Mouse (Mus musculus): ENCODE data around the gene Atn1. TPM values are rescaled to one million over a fixed set of nuclear protein-coding genes. Genes with fewer than 3 reads are reported as not detected.

Gene Atn1
- polyA plus RNA-seq, 1 experiment from 2014 or later = 9.4 TPM

DNA sequence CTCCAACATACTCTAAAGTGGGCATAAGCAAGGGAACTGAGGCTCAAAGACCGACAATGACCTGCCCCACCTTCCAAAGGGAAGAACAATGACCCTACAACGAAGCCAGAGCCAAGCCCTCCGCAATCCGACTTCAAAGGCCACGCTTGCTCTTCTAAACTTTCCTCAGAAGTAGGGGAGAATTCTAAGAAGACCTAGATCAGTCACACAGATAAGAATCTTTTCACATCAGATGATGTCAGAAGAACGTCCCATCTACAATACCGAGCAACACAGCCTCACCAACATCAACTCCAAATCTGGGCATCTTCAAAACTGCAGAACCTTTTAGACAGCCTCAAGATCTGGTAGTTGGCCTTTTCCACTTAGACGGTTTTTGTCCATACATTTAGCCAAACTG is 5.9 kb downstream of the Atn1 start:
- 85% methylated on average over 8 of the region's 8 CpGs for WGBS
- ATAC-seq (ENCODE audit: extremely low read depth, insufficient number of reproducible peaks, low FRiP score, low TSS enrichment) = no peak

DNA sequence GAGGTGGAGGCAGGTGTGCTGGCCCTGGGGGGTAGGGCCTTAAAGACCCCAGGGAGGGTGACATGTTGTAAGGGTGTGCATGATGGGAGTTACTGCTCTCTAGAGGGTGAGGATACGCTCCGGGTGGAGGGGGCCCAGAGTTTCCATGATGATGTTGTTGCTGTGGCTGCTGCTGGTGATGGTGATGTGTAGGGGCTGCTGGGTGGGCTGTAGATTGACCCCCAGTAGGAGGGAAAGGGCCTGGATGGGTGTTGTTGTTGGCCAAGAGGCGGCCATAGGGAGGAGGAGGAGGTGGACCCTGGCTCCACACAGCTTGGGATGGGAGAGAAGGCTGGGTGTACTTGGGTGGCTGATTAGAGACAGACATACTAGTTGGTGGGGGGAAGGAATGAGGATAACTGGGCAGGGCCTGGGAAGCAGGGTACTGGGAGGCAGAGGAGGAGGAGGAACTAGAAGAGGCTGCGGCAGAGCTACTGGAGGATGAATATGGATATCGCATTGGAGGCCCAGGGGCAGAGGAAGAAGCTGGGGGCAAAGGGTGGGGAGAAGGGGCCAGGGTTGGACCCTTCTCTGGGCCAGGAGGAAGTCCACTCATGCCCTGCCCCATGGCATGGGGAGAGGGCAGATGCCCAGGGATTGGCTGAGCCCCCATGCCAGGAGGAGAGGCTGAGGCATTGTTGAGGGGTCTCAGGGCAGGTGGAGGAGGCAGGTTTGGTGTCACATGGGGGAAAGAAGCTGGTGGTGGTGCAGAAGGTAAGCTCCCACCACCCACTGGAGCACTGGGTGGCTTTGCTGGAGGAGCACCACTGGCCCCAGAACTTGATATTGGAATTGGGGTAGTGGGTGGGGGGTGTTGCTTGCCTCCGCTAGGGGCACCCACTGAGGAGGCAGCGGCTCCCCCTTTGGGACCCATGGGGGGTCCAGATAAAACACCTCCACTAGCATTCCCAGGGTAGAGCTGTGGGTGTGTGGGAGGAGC is 9.4 kb downstream of the Atn1 start:
- ATAC-seq (ENCODE audit: extremely low read depth, insufficient number of reproducible peaks, low FRiP score, low TSS enrichment) = no peak
- Histone ChIP-seq H3K9ac (peak overlapping the region; percentile 96), H3K4me1 (peaks cover 28% of the 10 kb centered on the region), H3K36me3 (peaks cover 67% of the 10 kb centered on the region), H3K4me3 (peak overlapping the region; percentile 68), H3K4me2 (peak overlapping the region; percentile 98), H3K9me3 (no peaks in the 10 kb centered on the region), H3K27me3 (replicated peaks) (no peaks in the 10 kb centered on the region), H3K27ac (replicated peaks) (peak overlapping the region; percentile 89)
- 86% methylated on average over 7 of the region's 7 CpGs for WGBS

More for the DNA sequence above, 5.9 kb downstream of the Atn1 start:
- Histone ChIP-seq H3K4me3 (no peak overlapping the region), H3K27me3 (replicated peaks) (no peaks in the 10 kb centered on the region), H3K27ac (replicated peaks) (no peak overlapping the region), H3K9ac (no peak overlapping the region), H3K4me2 (no peak overlapping the region), H3K4me1 (peaks cover 34% of the 10 kb centered on the region), H3K9me3 (no peaks in the 10 kb centered on the region), H3K36me3 (peaks cover 56% of the 10 kb centered on the region)

DNA sequence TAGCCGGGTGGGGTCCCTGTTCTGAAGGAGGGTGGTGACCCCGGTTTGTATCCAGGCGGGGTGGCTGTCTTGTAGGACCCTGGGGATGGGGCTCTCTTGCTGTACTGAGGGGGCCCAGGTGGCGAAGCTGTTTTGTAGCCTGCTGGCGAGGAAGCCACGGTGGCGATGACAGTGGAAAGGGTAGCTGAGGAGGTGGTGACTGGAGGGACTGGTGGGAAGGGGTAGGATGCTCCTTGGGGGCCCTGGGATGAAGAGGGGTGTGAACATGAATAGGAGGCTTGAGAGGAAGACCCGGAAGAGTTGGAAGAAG is 10.1 kb downstream of the Atn1 start:
- Histone ChIP-seq H3K27ac (replicated peaks) (peak overlapping the region; percentile 89), H3K4me1 (peaks cover 33% of the 10 kb centered on the region), H3K9me3 (no peaks in the 10 kb centered on the region), H3K4me3 (peak overlapping the region; percentile 68), H3K4me2 (peak overlapping the region; percentile 98), H3K36me3 (peaks cover 66% of the 10 kb centered on the region), H3K27me3 (replicated peaks) (no peaks in the 10 kb centered on the region), H3K9ac (peak overlapping the region; percentile 96)
- 19% methylated on average over 8 of the region's 8 CpGs for WGBS
- no peak for ATAC-seq (ENCODE audit: extremely low read depth, insufficient number of reproducible peaks, low FRiP score, low TSS enrichment)

DNA sequence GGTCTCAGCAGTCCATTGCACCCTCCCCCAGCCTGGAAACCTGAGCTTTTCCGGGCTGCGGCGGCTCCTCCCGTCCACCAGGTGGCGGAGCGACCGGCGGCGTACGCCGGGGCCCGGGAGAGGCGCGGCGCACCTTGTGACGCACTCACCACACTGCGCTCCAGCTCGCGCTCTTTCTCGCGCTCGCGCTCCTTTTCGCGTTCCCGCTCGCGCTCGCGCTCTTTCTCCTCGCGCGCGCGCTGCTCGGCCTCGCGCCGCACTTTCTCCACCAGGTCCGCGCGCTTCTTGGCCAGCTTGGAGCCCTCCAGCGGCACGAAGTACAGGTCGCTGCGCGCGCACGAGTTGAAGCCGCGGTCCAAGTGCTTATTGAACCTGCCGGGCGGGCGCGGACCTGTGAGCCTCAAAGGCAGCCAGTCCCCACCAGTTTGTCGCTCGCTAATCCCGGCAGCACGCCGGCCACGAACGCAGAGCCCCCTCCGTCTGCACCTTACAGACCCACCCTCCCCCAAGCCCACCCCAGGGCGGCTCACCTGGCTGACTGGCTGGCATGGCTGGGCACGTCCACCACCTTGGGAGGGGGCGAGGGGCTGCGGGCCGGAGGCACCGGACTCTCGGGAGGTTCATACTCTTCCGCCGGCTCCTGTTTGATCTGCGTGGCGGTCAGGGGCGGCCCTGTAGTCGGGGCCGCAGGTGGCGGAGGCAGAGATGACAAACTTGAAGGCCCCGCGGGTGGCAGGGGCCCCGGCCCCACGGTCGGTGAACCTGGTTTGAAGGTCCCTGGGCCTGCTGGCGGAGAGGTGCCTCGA is 10.6 kb downstream of the Atn1 start:
- Histone ChIP-seq H3K4me2 (peak overlapping the region; percentile 98), H3K27ac (replicated peaks) (peak overlapping the region; percentile 89), H3K9ac (peak overlapping the region; percentile 96), H3K9me3 (no peaks in the 10 kb centered on the region), H3K27me3 (replicated peaks) (no peaks in the 10 kb centered on the region), H3K36me3 (peaks cover 63% of the 10 kb centered on the region), H3K4me1 (peaks cover 33% of the 10 kb centered on the region), H3K4me3 (peak overlapping the region; percentile 68)
- ATAC-seq (ENCODE audit: extremely low read depth, insufficient number of reproducible peaks, low FRiP score, low TSS enrichment) = peak; percentile 77
- WGBS = 2% methylated on average over 85 of the region's 85 CpGs

DNA sequence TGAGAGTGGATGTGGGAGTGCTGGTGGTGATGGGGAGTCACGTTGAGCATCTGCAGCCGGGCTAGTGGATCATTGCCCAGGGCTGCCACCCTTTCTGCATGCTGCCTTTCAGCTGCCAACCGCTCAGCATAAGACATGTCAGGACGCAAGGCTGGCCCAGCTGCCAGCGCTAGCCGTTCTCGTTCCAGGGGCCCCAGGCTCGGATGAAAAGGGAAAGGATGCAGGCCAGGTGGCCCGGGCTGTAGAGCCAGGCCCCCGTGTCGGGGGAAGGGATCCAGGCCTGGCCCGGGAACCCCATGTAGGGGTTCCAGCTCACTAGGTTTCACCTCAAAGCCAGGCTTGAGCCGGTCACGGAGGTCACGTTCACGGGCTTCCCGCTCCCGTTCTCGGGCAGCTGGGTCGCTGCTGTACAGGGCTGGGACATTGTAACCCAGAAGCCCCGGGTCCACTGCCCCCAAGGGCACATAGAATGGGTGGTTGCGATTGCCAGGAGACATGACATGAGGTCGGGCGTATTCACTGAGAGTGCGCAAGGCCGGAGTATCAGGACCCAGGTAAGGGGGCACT is 11.5 kb downstream of the Atn1 start:
- no peaks in the 10 kb centered on the region for H3K9me3 ChIP-seq
- H3K4me2 ChIP-seq = peak overlapping the region; percentile 98
- peaks cover 38% of the 10 kb centered on the region for H3K4me1 ChIP-seq
- peak overlapping the region; percentile 89 for H3K27ac ChIP-seq (replicated peaks)
- 71% methylated on average over 26 of the region's 26 CpGs for WGBS
- peak overlapping the region; percentile 96 for H3K9ac ChIP-seq
- no peak for ATAC-seq (ENCODE audit: extremely low read depth, insufficient number of reproducible peaks, low FRiP score, low TSS enrichment)
- H3K4me3 ChIP-seq = peak overlapping the region; percentile 68
- H3K36me3 ChIP-seq = peaks cover 61% of the 10 kb centered on the region
- H3K27me3 ChIP-seq (replicated peaks) = no peaks in the 10 kb centered on the region

DNA sequence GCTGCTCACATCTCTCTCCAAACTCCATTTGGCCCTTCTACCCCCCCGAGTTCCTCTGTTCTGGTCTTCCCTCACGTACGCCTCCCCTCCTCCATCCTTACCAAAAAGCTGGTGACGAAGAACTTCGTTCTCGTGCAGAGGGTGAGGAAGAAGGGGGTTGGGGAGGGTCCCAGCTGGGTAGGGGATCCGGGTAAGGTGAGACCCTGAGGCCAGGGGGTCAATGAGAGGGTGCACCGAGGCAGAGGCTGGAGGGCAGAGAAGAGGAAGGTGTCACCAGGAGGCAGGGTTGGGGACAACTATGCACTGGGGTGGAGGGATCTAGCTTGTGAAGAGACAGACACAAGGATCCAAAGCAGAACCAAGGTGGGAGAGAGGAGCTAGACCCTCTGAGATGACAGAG is 12.7 kb downstream of the Atn1 start:
- WGBS = 88% methylated on average over 8 of the region's 8 CpGs
- Histone ChIP-seq H3K27ac (replicated peaks) (no peak overlapping the region), H3K4me1 (peaks cover 50% of the 10 kb centered on the region), H3K4me3 (no peak overlapping the region), H3K4me2 (no peak overlapping the region), H3K36me3 (peaks cover 56% of the 10 kb centered on the region), H3K9me3 (no peaks in the 10 kb centered on the region), H3K27me3 (replicated peaks) (no peaks in the 10 kb centered on the region), H3K9ac (no peak overlapping the region)
- no peak for ATAC-seq (ENCODE audit: extremely low read depth, insufficient number of reproducible peaks, low FRiP score, low TSS enrichment)

DNA sequence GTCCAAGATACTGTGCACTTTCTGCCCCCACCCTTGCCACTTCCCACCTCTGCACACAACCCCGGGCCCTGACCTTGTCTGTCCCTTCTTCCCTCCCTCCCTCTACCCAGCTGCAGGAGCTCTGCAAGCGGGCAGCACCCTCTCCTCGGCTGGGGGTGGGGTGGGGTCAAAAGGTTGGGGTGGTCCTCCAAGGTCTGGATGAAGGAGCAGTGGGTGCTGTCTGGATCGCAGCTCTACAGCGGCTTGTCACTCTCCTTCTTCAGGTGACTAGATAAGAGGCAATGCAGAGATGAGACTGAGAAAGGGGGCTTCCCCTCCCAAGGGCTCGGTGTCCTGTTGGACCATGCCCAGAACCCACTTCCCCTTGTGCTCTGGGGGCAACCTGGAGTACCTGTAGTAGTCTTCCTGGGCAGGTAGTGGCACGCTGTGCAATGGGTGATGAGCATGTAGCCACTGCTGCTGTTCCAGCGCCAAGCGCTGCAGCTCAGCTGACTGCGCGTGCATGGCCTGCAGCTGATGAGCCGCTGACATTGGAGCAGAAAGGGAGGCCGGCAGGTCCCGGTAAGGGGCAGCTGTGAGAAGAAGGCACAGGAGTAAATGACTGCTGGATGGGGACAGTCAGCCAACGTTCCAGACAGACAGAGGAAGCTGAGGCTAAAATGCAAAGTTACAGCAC is 13.3 kb downstream of the Atn1 start:
- H3K27ac ChIP-seq (replicated peaks) = no peak overlapping the region
- H3K4me3 ChIP-seq = no peak overlapping the region
- no peaks in the 10 kb centered on the region for H3K9me3 ChIP-seq
- no peak overlapping the region for H3K9ac ChIP-seq
- no peak overlapping the region for H3K4me2 ChIP-seq
- WGBS = 84% methylated on average over 15 of the region's 15 CpGs
- ATAC-seq (ENCODE audit: extremely low read depth, insufficient number of reproducible peaks, low FRiP score, low TSS enrichment) = no peak
- H3K36me3 ChIP-seq = peaks cover 49% of the 10 kb centered on the region
- peaks cover 55% of the 10 kb centered on the region for H3K4me1 ChIP-seq
- no peaks in the 10 kb centered on the region for H3K27me3 ChIP-seq (replicated peaks)

DNA sequence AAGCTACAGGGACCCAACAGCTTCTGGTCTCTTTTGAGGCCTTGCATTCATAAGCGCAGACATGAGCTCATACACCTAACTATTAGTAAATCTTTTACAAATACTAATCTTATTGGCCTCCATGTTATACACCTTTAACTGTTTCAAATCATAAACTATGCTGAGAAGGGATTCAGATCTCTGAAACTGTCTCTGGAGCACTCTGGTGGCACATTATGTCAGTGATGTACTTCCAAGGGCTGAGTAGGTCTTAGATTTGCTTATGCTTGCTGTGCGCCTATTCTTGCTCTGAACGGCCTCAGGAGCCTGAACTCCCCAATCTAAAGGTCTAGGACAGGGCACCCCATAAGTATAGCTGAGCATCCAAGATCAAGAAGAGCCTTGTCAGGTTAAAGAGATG is 14.5 kb downstream of the Atn1 start:
- Histone ChIP-seq H3K27ac (replicated peaks) (peak overlapping the region; percentile 99), H3K9ac (peak overlapping the region; percentile 94), H3K9me3 (no peaks in the 10 kb centered on the region), H3K27me3 (replicated peaks) (no peaks in the 10 kb centered on the region), H3K4me3 (peak overlapping the region; percentile 72), H3K36me3 (peaks cover 38% of the 10 kb centered on the region), H3K4me2 (peak overlapping the region; percentile 89), H3K4me1 (peaks cover 53% of the 10 kb centered on the region)
- no peak for ATAC-seq (ENCODE audit: extremely low read depth, insufficient number of reproducible peaks, low FRiP score, low TSS enrichment)
- WGBS = 65% methylated on average over 3 of the region's 3 CpGs

DNA sequence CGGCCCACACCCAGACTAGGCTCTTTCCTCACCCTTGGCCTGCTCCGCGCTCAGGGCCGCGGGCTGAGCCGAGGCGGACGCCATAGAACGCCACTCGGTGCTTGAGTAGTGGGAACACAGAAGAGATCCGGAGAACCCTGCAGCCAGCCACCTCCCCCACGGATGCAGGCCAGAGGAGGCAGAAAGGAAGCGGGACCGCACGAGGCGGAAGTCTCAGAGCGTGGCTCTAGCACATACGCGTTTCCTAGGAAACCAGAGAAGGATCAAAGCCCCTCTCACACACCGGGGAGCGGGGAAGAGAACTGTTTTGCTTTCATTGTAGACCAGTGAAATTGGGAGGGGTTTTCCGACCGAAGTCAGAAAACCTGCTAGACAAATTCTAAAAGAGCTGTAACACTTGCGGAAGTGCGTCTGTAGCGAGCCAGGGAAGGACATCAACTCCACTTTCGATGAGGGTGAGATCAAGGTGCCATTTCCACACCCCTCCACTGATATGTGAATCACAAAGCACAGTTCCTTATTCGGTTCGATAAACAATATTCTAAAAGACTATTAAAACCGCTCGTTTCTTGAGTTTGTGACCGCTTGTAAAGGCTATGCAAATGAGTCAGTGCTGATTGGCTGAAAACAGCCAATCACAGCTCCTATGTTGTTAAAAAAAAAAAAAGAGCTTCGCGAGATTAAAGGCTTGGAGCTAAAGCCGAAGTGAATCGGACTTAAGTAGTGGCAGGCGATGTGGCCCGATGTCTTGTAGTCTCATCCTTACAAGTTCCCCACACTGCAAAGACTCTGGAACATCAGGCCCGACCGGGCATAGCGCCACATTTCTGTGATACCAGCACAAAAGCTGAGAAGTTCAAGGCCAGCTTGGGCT is 15.2 kb downstream of the Atn1 start, which contains the start of gene Grcc10:
Gene Grcc10 (minus strand): TSS at position 487 of the 874 bp plus-strand sequence.
- peaks cover 33% of the 10 kb centered on the region for H3K36me3 ChIP-seq
- no peaks in the 10 kb centered on the region for H3K9me3 ChIP-seq
- peak within 1 kb of the TSS; percentile 94 for H3K9ac ChIP-seq
- H3K27ac ChIP-seq (replicated peaks) = peak within 1 kb of the TSS; percentile 99
- peak within 1 kb of the TSS; percentile 89 for H3K4me2 ChIP-seq
- under 1% methylated on average over 41 of the region's 41 CpGs for WGBS
- peak; percentile 40 for ATAC-seq (ENCODE audit: extremely low read depth, insufficient number of reproducible peaks, low FRiP score, low TSS enrichment)
- peaks cover 46% of the 10 kb centered on the region for H3K4me1 ChIP-seq
- peak within 1 kb of the TSS; percentile 72 for H3K4me3 ChIP-seq
- H3K27me3 ChIP-seq (replicated peaks) = no peaks in the 10 kb centered on the region

DNA sequence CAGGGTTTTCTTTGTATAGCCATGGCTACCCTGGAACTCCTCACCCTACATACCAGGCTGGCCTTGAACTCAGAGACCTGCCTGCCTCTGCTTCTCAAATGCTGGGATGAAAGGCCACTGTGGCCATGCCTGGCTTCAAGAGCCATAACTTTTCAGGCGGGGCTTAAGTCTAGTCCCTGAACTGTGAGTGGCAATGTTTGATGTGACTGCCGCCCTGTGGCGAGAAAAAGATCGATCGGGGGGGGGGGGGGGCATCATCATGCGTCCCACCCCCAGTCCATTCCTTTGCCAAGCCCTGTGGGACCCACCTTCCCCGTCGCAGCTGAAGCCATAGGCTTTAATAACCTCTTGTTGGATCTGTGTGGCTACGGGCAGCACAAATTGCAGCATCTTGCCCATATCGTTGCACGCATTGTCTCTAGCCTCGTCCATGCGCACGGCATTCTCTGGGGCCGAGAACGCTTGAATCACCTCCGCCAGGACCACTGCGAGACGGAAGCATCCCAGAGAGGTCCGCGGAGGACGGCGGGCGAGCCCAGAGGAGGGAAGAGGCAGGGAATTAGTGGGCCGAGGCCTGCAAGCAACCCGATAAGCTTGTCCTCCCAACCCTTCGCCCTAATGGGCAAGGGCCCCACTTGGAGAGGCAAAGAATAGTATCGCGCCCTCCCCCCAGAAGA is 16.0 kb downstream of the Atn1 start:
- Histone ChIP-seq H3K4me2 (peak overlapping the region; percentile 89), H3K4me1 (peaks cover 43% of the 10 kb centered on the region), H3K9me3 (no peaks in the 10 kb centered on the region), H3K27me3 (replicated peaks) (no peaks in the 10 kb centered on the region), H3K9ac (peak overlapping the region; percentile 94), H3K36me3 (peaks cover 33% of the 10 kb centered on the region), H3K4me3 (peak overlapping the region; percentile 72), H3K27ac (replicated peaks) (peak overlapping the region; percentile 99)
- under 1% methylated on average over 29 of the region's 29 CpGs for WGBS
- ATAC-seq (ENCODE audit: extremely low read depth, insufficient number of reproducible peaks, low FRiP score, low TSS enrichment) = peak; percentile 1; the same call in 1 of the 2 replicates

All from heart, embryonic 13.5 days (tissue).